Mouse (Mus musculus) brain, embryonic 14.5 days (tissue): ENCODE measurements around the gene Dnal4.

Experiments used
- CTCF ChIP-seq: fragments of 200-500 bp; IDR thresholded peaks from 2 replicates; pipeline ENCODE4 v1.5.1; 2012; ENCODE audit warnings: inconsistent platforms, mild to moderate bottlenecking, moderate library complexity, borderline replicate concordance; ENCODE audit not compliant: insufficient read depth, insufficient read length; ENCODE audit errors: extremely low read depth
- POLR2A ChIP-seq: fragments of 200-500 bp; IDR thresholded peaks from 2 replicates; pipeline ENCODE4 v1.6.1; 2012; ENCODE audit warnings: mild to moderate bottlenecking, inconsistent platforms, borderline replicate concordance; ENCODE audit not compliant: poor library complexity, insufficient read depth, insufficient read length, severe bottlenecking; ENCODE audit errors: extremely low read depth

DNA sequence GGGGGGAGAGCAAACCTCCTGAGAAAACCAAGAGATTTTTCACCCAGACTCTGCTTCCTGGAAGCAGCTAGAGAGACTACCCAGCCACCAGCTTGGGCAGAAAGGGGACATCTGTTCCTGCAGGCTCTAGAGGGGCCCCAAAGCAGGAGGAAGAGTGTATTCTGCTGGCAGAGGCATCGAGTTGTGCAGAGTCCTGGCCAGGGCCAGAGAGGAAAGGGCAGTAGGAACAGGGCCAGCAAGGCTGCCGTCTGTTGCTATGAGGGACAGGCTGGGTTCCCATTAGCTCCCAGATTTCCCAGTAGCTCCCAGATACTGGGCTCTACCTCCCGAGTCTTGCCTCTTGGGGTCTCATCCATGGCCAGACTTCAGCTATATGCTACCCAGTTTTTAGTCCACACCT, 32.4 kb upstream of the Dnal4 start:
- TF ChIP-seq CTCF: no peak
- no peak for TF ChIP-seq POLR2A
